Mouse (Mus musculus) spleen, postnatal 10 days (tissue): Measurements from ENCODE around the gene Btbd10.

ENCODE experiments used
- DNase-seq, 2 experiments: peaks; one replicate each; pipeline ENCODE4 v3.0.0; 2021 to 2022; ENCODE audit warnings: low spot score in 2 of 2

The Btbd10 gene

DNA sequence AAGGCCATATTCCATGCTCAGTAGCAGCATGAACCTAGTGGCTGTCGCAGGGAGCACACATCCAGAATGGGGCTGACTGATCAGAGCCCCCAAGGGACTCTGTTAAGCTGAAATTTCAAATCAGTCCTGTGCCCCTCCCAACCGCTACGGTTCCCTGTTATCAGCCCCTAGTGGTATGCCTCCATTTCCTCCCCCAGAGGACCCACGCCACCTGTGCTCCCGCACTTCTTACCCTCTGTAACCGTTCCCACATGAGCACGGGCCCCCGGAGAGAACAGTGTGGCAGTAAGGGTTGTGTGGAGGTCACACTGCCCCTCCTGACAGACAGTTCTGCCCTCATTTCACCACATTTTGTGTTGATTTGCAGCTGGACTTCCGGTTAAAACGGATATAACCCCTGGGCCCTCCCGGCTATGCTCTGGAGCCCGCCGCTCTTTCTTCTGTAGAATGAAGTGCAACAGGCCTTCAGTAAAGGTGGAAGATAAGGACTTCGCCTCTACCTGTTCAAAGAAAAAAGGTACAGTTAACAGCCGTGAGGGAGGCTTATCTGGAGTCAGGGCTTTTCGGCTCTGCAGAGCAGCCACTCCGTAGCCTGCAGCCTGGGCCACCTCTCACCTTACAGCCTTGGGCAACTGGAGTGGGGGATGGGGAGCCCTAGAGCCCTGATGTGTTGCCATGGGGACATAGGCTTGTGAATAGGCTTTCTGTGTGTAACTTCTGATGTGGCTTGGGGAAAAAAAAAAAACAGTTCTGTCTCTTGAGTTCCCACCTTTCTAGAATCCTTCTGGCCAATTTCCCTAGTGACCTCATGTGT is 73.9 kb downstream of the Btbd10 start:
- peak; percentile 20 to 49 for DNase-seq

GRCm38 (mm10) chr7:113294598-113294997 is 74.6 kb downstream of the Btbd10 start:
- DNase-seq = no peak

DNA sequence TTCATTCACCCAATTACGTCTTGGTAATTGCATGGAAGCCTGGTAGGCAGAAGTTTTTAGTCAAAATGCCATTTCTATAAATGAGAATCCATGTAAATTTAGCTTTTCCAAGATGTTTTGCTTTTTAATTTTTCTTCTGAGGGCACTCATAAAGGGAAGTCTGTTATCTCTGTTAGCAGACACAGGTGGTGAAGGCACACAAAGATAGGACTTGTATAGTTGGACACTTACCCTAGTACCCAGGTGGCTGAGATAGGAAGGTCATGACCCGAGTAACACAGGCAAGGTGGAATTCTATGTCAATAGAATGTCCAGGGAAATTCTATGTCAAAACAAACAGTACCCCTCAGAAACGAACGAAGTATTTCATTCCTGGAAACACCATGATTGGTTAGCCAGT is 77.0 kb downstream of the Btbd10 start:
- DNase-seq = no peak

DNA sequence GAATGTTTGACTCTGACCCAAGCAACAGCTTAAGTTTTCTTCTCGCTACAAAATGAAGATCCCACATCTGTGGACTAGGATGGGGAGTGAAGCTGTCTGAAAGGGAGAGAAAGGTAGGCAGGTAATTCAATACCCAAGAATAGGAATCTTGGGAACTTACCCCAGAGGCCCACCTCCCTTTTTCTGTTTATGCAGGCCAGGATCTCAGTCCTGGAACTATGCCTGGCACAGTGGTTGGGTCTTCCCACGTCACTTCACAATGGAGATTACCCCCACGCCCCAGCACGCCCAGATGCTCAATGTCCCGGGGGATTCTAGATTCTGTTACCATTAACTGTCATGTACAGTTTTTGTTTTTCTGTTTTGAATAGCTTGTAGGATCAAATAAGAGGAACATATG is 77.5 kb downstream of the Btbd10 start:
- no peak for DNase-seq

GRCm38 (mm10) chr7:113289211-113289610 is 80.0 kb downstream of the Btbd10 start:
- DNase-seq = no peak

GRCm38 (mm10) chr7:113285405-113285804 is 83.8 kb downstream of the Btbd10 start:
- DNase-seq = no peak

DNA sequence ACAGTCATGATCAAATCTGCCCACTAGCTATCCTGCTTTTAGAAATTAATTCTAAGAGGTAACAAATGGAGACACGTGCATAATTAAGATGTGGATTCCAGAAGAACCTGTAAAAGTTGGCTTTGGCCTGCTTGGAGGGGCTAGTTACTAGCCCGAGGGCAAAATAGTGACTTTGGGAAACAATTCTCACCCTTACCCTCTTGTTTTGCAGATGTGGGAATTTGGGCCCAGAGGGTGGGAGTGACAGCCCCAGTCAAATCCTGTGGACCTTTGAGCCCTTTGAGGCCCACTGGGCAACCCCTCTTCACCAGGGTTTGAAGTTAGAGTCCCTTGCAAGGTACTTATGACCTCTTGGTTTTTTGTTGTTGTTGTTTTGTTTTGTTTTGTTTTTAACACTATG is 89.9 kb downstream of the Btbd10 start:
- no peak for DNase-seq

GRCm38 (mm10) chr7:113278493-113278892 is 90.7 kb downstream of the Btbd10 start:
- DNase-seq = no peak

DNA sequence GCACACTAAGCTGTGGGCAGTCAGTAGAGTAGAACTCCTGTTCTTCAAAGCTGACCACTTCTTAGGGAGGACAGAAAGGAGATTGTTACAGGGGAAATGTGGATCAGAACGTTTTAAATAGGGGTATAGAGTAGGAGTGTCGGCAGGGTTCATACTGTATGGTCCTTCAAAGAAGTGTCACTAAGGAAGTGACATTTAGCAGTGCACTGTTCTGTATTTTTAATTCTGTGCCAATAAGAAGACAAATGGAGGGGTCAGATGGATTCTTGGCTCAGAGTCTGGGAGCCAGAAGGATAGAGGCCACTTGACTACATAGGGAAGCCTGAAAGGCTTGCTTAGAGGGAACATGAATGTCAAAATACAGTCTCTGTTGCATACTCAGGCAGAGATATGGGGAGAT is 91.9 kb downstream of the Btbd10 start:
- DNase-seq = no peak

GRCm38 (mm10) chr7:113272338-113272997 is 96.7 kb downstream of the Btbd10 start:
- DNase-seq = no peak

- DNase-seq = no peak
Measured at GRCm38 (mm10) chr7:113270991-113271390, 98.2 kb downstream of the Btbd10 start.

DNA sequence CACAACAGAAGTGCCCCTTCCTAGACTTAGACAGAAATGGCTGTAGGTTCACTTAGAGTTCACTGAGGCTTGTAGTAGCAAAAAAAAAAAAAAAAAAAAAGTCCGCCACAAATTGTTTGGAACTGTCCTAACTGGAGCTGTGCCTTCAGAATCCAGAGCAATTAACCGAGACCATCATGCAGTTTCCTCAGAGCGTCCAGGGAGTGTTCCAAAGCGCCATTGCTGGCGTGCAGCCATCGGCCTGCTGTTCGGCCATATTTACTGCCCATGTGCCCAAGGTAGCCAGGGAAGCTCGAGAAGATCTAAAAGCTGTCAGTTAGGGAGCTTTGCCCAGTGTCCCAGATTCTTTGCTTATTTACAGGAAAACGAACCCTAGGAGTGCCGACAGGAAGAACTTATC is 98.6 kb downstream of the Btbd10 start:
- DNase-seq = no peak

DNA sequence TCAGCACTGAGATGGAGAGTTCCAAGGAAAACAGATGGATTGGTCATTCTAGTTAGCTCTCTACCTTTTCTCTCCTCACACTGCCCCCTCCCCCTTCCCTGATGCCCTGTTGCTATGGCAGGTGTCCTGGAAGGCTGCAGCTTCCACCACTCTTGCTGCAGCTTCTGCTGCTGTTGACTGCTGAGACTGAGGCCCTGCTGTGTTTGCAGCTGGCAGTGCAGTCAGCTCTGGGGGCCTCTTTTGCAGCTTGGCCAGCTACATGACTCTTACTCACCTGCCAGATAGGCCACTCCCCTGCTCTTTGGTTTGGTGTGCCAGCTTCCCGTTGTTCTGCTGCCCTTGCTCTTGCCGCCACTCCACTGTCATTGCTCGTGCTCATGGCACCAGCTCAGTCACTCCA is 99.3 kb downstream of the Btbd10 start:
- DNase-seq = no peak

DNA sequence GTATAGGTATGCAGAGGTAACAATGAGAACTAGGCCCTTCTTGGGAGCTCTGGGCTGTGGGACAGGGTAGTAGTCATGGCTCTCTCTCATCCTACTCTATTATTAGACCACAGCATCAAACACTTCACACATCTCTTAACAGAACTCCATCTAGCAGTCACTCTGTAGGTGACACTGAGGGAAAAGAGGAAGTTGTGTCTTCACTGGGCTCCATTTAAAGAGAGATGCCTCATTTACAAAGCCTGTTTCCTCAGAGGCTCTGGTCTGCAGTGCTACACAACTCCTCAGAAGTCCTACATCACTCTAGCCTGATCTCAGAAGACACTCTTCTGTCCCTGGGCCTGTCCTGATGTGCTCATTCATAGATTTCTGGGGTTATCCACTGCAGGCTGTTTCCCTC is 100.1 kb downstream of the Btbd10 start:
- DNase-seq = no peak

DNA sequence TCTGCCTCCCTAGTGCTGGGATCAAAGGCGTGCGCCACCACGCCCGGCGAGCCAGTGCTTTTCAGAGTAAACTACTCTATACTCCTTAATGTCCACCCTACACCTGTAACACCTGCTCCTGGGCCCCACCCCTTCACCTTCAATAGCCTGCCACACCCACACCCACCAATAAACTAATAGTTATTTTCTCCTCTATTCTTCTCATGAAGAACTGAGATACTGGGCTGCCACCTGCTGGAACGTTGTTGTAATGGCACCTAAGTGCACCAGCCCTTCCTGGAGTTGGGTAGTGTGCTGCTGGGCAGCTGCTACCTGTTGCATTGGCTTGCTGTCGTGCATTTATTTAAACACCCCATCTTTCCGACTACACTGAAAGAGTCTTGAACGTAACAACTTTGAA is 100.9 kb downstream of the Btbd10 start:
- DNase-seq = peak; percentile 48 to 78
